Mouse (Mus musculus): ENCODE data around the gene Gpr62.

Gpr62 gene

GRCm38 (mm10) chr9:106436566-106436965 is 29.2 kb downstream of the Gpr62 start:
- Histone ChIP-seq H3K4me1 (replicated peaks; ENCODE audit: low read depth, low read length) (peaks cover 65% of the 10 kb centered on the region), H3K9me3 (ENCODE audit: low read length) (no peaks in the 10 kb centered on the region), H3K27me3 (ENCODE audit: insufficient read depth, low read length) (peaks cover 6% of the 10 kb centered on the region), H3K4me3 (replicated peaks; ENCODE audit: low read length) (peak overlapping the region; percentile 80; the same call in 1 of the 2 replicates), H3K36me3 (ENCODE audit: insufficient read depth, low read length) (peaks cover 60% of the 10 kb centered on the region)
- no peak for TF ChIP-seq CTCF (conservative IDR thresholded peaks at IDR 0.05; ENCODE audit: low read length)
- TF ChIP-seq NANOG (IDR thresholded peaks at IDR 0.05; ENCODE audit: borderline replicate concordance, low read length), result no peak
- no peak for TF ChIP-seq POU5F1 (IDR thresholded peaks at IDR 0.05; ENCODE audit: borderline replicate concordance, low read length)

GRCm38 (mm10) chr9:106433389-106433788 is 32.3 kb downstream of the Gpr62 start:
- Histone ChIP-seq H3K4me1 (replicated peaks; ENCODE audit: low read depth, low read length) (peaks cover 65% of the 10 kb centered on the region), H3K27me3 (ENCODE audit: insufficient read depth, low read length) (no peaks in the 10 kb centered on the region), H3K4me3 (replicated peaks; ENCODE audit: low read length) (no peak overlapping the region), H3K36me3 (ENCODE audit: insufficient read depth, low read length) (peaks cover 66% of the 10 kb centered on the region), H3K9me3 (ENCODE audit: low read length) (no peaks in the 10 kb centered on the region)
- no peak for TF ChIP-seq NANOG (IDR thresholded peaks at IDR 0.05; ENCODE audit: borderline replicate concordance, low read length)
- no peak for TF ChIP-seq POU5F1 (IDR thresholded peaks at IDR 0.05; ENCODE audit: borderline replicate concordance, low read length)
- no peak for TF ChIP-seq CTCF (conservative IDR thresholded peaks at IDR 0.05; ENCODE audit: low read length)

DNA sequence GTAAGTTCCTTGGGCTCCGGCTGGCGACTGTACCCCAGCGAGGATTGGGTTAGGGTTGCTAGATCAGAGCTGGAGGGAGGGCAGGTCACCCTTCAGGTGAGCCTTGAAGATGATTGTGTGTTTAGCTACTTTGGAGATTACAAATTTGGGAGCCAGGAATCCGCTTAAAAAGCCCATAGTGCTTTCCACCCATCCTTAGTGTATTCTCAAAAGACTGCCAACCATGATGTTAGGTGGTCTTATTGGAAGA is 35.8 kb downstream of the Gpr62 start:
- Histone ChIP-seq H3K36me3 (ENCODE audit: insufficient read depth, low read length) (peaks cover 49% of the 10 kb centered on the region), H3K9me3 (ENCODE audit: low read length) (no peaks in the 10 kb centered on the region), H3K4me1 (replicated peaks; ENCODE audit: low read depth, low read length) (peaks cover 40% of the 10 kb centered on the region), H3K27me3 (ENCODE audit: insufficient read depth, low read length) (no peaks in the 10 kb centered on the region), H3K4me3 (replicated peaks; ENCODE audit: low read length) (peak overlapping the region; percentile 96)
- no peak for TF ChIP-seq CTCF (conservative IDR thresholded peaks at IDR 0.05; ENCODE audit: low read length)
- no peak for TF ChIP-seq NANOG (IDR thresholded peaks at IDR 0.05; ENCODE audit: borderline replicate concordance, low read length)
- no peak for TF ChIP-seq POU5F1 (IDR thresholded peaks at IDR 0.05; ENCODE audit: borderline replicate concordance, low read length)

- H3K4me1 ChIP-seq (replicated peaks; ENCODE audit: low read depth, low read length), result peaks cover 40% of the 10 kb centered on the region
- H3K27me3 ChIP-seq (ENCODE audit: insufficient read depth, low read length), result no peaks in the 10 kb centered on the region
- TF ChIP-seq CTCF (conservative IDR thresholded peaks at IDR 0.05; ENCODE audit: low read length) (no peak), NANOG (IDR thresholded peaks at IDR 0.05; ENCODE audit: borderline replicate concordance, low read length) (no peak), POU5F1 (IDR thresholded peaks at IDR 0.05; ENCODE audit: borderline replicate concordance, low read length) (no peak)
- peak within 1 kb of the TSS; percentile 96 for H3K4me3 ChIP-seq (replicated peaks; ENCODE audit: low read length)
- peaks cover 44% of the 10 kb centered on the region for H3K36me3 ChIP-seq (ENCODE audit: insufficient read depth, low read length)
- no peaks in the 10 kb centered on the region for H3K9me3 ChIP-seq (ENCODE audit: low read length)
Measured at GRCm38 (mm10) chr9:106429221-106430014, 36.3 kb downstream of the Gpr62 start, which contains the start of gene Rpl29. Rpl29 (plus strand) TSS chr9:106429454.

- Histone ChIP-seq H3K4me1 (replicated peaks; ENCODE audit: low read depth, low read length) (peaks cover 39% of the 10 kb centered on the region), H3K9me3 (ENCODE audit: low read length) (no peaks in the 10 kb centered on the region), H3K27me3 (ENCODE audit: insufficient read depth, low read length) (no peaks in the 10 kb centered on the region), H3K36me3 (ENCODE audit: insufficient read depth, low read length) (peaks cover 37% of the 10 kb centered on the region), H3K4me3 (replicated peaks; ENCODE audit: low read length) (peak overlapping the region; percentile 96)
- TF ChIP-seq POU5F1 (IDR thresholded peaks at IDR 0.05; ENCODE audit: borderline replicate concordance, low read length), result no peak
- TF ChIP-seq NANOG (IDR thresholded peaks at IDR 0.05; ENCODE audit: borderline replicate concordance, low read length), result no peak
- no peak for TF ChIP-seq CTCF (conservative IDR thresholded peaks at IDR 0.05; ENCODE audit: low read length)
Measured at GRCm38 (mm10) chr9:106428719-106429220, 37.0 kb downstream of the Gpr62 start.

DNA sequence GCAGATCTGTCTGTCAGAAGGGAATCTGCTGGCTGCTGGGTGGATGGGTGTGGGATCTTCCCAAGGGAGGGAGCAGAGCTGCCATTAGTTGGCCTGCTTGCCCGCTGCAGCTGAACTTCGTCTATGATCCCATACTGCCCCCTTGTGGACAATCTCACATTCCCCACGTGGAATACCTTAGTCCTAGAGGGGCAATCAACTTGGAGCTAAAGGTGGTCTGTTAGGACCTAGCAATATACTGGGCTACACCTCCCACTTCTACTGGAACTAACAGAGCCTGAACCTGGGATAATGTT is 43.9 kb downstream of the Gpr62 start:
- TF ChIP-seq CTCF (conservative IDR thresholded peaks at IDR 0.05; ENCODE audit: low read length) (peak; percentile 59), NANOG (IDR thresholded peaks at IDR 0.05; ENCODE audit: borderline replicate concordance, low read length) (no peak), POU5F1 (IDR thresholded peaks at IDR 0.05; ENCODE audit: borderline replicate concordance, low read length) (no peak)
- peaks cover 15% of the 10 kb centered on the region for H3K27me3 ChIP-seq (ENCODE audit: insufficient read depth, low read length)
- H3K9me3 ChIP-seq (ENCODE audit: low read length), result no peaks in the 10 kb centered on the region
- H3K4me1 ChIP-seq (replicated peaks; ENCODE audit: low read depth, low read length), result peaks cover 59% of the 10 kb centered on the region
- H3K4me3 ChIP-seq (replicated peaks; ENCODE audit: low read length), result no peak overlapping the region
- no peaks in the 10 kb centered on the region for H3K36me3 ChIP-seq (ENCODE audit: insufficient read depth, low read length)

GRCm38 (mm10) chr9:106421033-106421864 is 44.5 kb downstream of the Gpr62 start:
- Histone ChIP-seq H3K27me3 (ENCODE audit: insufficient read depth, low read length) (peaks cover 15% of the 10 kb centered on the region), H3K4me1 (replicated peaks; ENCODE audit: low read depth, low read length) (peaks cover 59% of the 10 kb centered on the region), H3K36me3 (ENCODE audit: insufficient read depth, low read length) (no peaks in the 10 kb centered on the region), H3K4me3 (replicated peaks; ENCODE audit: low read length) (0 out of 2 replicates have a peak overlapping the region, but pooled peaks have one; percentile 41), H3K9me3 (ENCODE audit: low read length) (no peaks in the 10 kb centered on the region)
- TF ChIP-seq NANOG (IDR thresholded peaks at IDR 0.05; ENCODE audit: borderline replicate concordance, low read length) (no peak), CTCF (conservative IDR thresholded peaks at IDR 0.05; ENCODE audit: low read length) (no peak), POU5F1 (IDR thresholded peaks at IDR 0.05; ENCODE audit: borderline replicate concordance, low read length) (no peak)

DNA sequence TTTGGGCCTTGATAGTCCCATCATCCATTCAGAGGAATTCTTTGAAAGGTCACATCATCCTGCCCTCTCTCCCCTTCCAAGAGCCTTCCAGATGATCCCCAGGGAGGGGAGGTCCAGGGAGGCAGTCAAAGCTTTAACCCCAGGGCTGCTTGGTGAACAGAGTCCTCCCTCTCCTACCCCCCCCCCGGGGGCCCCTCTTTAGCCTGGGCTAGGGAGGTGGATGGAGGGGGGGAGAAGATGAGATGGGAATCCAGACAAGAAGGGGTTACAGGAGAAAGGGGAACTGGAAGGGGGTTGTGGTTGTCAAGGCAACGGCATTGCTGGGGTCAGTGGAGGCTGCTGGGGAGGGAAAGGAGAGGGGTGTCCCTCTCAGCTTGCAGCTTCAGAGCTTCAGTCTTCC is 45.1 kb downstream of the Gpr62 start:
- no peaks in the 10 kb centered on the region for H3K9me3 ChIP-seq (ENCODE audit: low read length)
- peaks cover 58% of the 10 kb centered on the region for H3K4me1 ChIP-seq (replicated peaks; ENCODE audit: low read depth, low read length)
- H3K4me3 ChIP-seq (replicated peaks; ENCODE audit: low read length), result no peak overlapping the region
- no peak for TF ChIP-seq NANOG (IDR thresholded peaks at IDR 0.05; ENCODE audit: borderline replicate concordance, low read length)
- no peaks in the 10 kb centered on the region for H3K36me3 ChIP-seq (ENCODE audit: insufficient read depth, low read length)
- peaks cover 15% of the 10 kb centered on the region for H3K27me3 ChIP-seq (ENCODE audit: insufficient read depth, low read length)

Measured in E14TG2a.4 (cell line).